ENCODE assay signal across 21 mouse cellular contexts in genomic region chr7:79333419-79333818, GRCm38 (mm10). TPM values are rescaled to one million over a fixed set of nuclear protein-coding genes. Genes with fewer than 3 reads are reported as not detected.
"Had no signal": no experiment of that assay in that cellular context is flagged by ENCODE, and none has a peak within 500 bp of the region (broad histone marks: within the 10 kb centered on the region; RNA-seq: fewer than 3 reads in every experiment).

No protein-coding gene starts in this region.

- ATAC-seq: liver, postnatal 0 days; midbrain, embryonic 13.5 days; midbrain, embryonic 15.5 days had no signal

- H3K9me3 ChIP-seq: liver, embryonic 13.5 days; liver, embryonic 15.5 days; lung, embryonic 15.5 days; megakaryocyte, embryonic 14.5 days; midbrain, embryonic 13.5 days; midbrain, embryonic 15.5 days; neural tube, embryonic 12.5 days had no signal

- H3K4me1 ChIP-seq: liver, embryonic 13.5 days; liver, embryonic 15.5 days; lung, embryonic 15.5 days; neural tube, embryonic 12.5 days had no signal

- H3K9ac ChIP-seq: liver, embryonic 13.5 days; liver, embryonic 15.5 days; liver, postnatal 0 days; lung, embryonic 15.5 days; midbrain, embryonic 13.5 days; midbrain, embryonic 15.5 days; neural tube, embryonic 12.5 days had no signal

- DNase-seq: liver, embryonic 13.5 days; liver, postnatal 0 days; lung, adult 2 months; lung, postnatal 10 days; right cerebral cortex, postnatal 14 days; thymus, adult 2 months; thymus, postnatal 25 days; thymus, postnatal 4 days had no signal

- H3K27ac ChIP-seq: liver, embryonic 13.5 days; liver, embryonic 15.5 days; lung, embryonic 15.5 days; macrophage; midbrain, embryonic 13.5 days; midbrain, embryonic 15.5 days; neural tube, embryonic 12.5 days had no signal

- H3K4me3 ChIP-seq: liver, embryonic 13.5 days; liver, embryonic 15.5 days; lung, embryonic 15.5 days; megakaryocyte, embryonic 14.5 days; midbrain, embryonic 13.5 days; midbrain, embryonic 15.5 days; neural tube, embryonic 12.5 days had no signal

- H3K4me2 ChIP-seq: liver, embryonic 11.5 days; liver, embryonic 13.5 days; liver, embryonic 15.5 days; lung, embryonic 15.5 days; midbrain, embryonic 11.5 days; midbrain, embryonic 13.5 days; midbrain, embryonic 15.5 days; neural tube, embryonic 12.5 days had no signal

- H3K27me3 ChIP-seq: liver, embryonic 13.5 days; liver, embryonic 15.5 days; lung, embryonic 15.5 days; megakaryocyte, embryonic 14.5 days; midbrain, embryonic 13.5 days; midbrain, embryonic 15.5 days; neural tube, embryonic 12.5 days had no signal

RNA-seq across cellular contexts. Expression of gene Rlbp1, which starts 53.4 kb away (rescaled TPM):
- total RNA-seq: megakaryocyte progenitor cell, adult 5-6 weeks; monocyte, adult 5-6 weeks; neutrophil, adult 5-6 weeks had no signal
- polyA plus RNA-seq: macrophage; spleen, adult 2 months had no signal
